Mouse (Mus musculus) midbrain, embryonic 13.5 days (tissue): Measurements from ENCODE around the gene Rap1gap2. TPM values are rescaled to one million over a fixed set of nuclear protein-coding genes. Genes with fewer than 3 reads are reported as not detected.

Experiments
- ATAC-seq: fragments of 200-750 bp; cut with Nextera tagmentation; 2 replicates; pipeline ENCODE4 v1.8.0; 2017; ENCODE audit warnings: mild to moderate bottlenecking, moderate TSS enrichment, moderate library complexity
- H3K27ac ChIP-seq: fragments of 300-500 bp; sonication (generic); 2 replicates; pipeline ENCODE4 v1.5.1; 2015; ENCODE audit warnings: inconsistent platforms, mild to moderate bottlenecking, moderate library complexity
- H3K27me3 ChIP-seq: fragments of 300-500 bp; sonication (generic); 2 replicates; pipeline ENCODE4 v1.6.1; 2015; ENCODE audit warnings: mild to moderate bottlenecking, inconsistent platforms
- H3K36me3 ChIP-seq: fragments of 300-500 bp; sonication (generic); 2 replicates; pipeline ENCODE4 v1.6.1; 2015; ENCODE audit warnings: mild to moderate bottlenecking, inconsistent platforms
- H3K4me1 ChIP-seq: fragments of 300-500 bp; sonication (generic); replicated peaks from 2 replicates; pipeline ENCODE4 v1.6.1; 2015; ENCODE audit warnings: inconsistent platforms
- H3K4me2 ChIP-seq: fragments of 300-500 bp; sonication (generic); replicated peaks from 2 replicates; pipeline ENCODE4 v1.6.1; 2015; ENCODE audit warnings: moderate library complexity, mild to moderate bottlenecking, inconsistent platforms
- H3K4me3 ChIP-seq: fragments of 300-500 bp; sonication (generic); replicated peaks from 2 replicates; pipeline ENCODE4 v1.5.1; 2015; ENCODE audit warnings: mild to moderate bottlenecking, inconsistent platforms
- H3K9ac ChIP-seq: fragments of 300-500 bp; sonication (generic); replicated peaks from 2 replicates; pipeline ENCODE4 v1.6.1; 2015; ENCODE audit warnings: mild to moderate bottlenecking, inconsistent platforms
- H3K9me3 ChIP-seq: fragments of 300-500 bp; sonication (generic); 2 replicates; pipeline ENCODE4 v1.6.1; 2016; ENCODE audit warnings: mild to moderate bottlenecking, inconsistent platforms
- WGBS: fragments of 180-500 bp; shearing (Covaris S2); methylation state at CpG from one replicate; pipeline ENCODE4 v1.1.7; 2015; 5-methylcytosine and 5-hydroxymethylcytosine counted together
- polyA plus RNA-seq: library from polyadenylated mRNA; unstranded; fragments of >200 nt; fragmentation: Nextera tagmentation; extraction: Ambion mirVana; gene quantifications from 2 replicates; pipeline ENCODE4 v1.2.1, GENCODE M21; 2015

Gene Rap1gap2
- polyA plus RNA-seq, 1 experiment from 2014 or later, result 7.3 TPM

DNA sequence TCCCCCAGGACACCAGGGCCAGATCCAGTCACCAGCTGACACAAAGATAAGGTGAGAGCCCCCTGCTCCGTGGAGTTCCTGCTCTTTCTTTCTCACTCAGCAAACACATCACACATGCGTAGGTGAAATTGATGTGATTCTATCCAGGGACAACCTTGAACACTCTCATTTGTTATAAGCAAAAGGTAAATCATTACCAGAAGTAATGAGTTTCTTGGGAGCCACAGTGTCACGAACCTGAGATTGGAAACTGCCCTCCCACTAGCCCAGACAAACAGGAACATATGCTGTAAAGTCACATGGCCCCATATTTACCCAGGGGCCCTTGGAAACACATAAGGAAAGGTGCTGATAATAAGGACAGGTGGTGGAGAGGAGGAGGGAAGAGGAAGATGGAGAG lies 122.8 kb downstream of the Rap1gap2 start:
- 69% methylated on average over 3 of the region's 3 CpGs for WGBS
- Histone ChIP-seq H3K9ac (no peak overlapping the region), H3K27me3 (no peaks in the 10 kb centered on the region), H3K27ac (no peak overlapping the region), H3K36me3 (no peaks in the 10 kb centered on the region), H3K4me3 (no peak overlapping the region), H3K9me3 (no peaks in the 10 kb centered on the region), H3K4me1 (no peaks in the 10 kb centered on the region), H3K4me2 (no peak overlapping the region)
- ATAC-seq, result no peak

DNA sequence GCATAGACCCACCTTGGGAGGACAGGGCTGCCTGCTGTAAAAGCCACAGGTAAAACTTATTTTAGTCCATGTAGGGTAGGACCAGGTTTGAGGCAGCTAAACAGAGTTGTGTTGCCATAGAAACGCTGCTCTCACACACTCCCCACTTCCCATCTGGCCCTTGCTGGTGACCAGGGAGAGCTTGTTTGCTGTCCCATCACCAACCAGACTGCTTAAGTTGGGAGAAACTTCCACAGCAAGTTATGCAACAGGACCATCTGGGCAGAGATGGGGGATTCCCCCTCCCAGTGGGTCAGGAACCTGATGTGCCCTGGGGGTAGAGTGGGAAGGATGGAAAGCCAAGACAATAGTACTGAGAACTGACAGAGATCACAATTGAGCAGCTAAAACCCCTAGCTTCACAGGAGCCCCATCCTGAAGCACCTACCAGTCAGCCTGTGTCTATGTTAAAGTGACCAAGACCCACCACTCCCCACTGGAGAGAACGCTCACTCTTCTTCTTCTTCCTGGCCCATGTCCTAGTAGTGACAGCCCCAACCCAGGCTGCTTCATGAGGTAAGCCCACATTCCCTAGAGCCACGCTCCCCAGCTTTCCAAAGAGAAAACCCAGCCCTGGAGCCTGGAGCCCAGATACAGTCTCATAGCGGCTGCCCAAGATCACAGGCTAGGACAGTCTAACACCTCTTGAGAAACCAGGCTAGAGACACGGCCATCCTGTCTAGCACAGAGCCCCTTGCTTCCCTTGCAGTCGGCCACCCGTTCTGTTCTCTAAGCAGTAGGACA lies 125.1 kb downstream of the Rap1gap2 start:
- H3K9ac ChIP-seq, result no peak overlapping the region
- no peaks in the 10 kb centered on the region for H3K36me3 ChIP-seq
- H3K4me1 ChIP-seq, result 0 out of 2 replicates have a peak, but pooled peaks cover 5% of the 10 kb centered on the region
- H3K27me3 ChIP-seq, result no peaks in the 10 kb centered on the region
- H3K9me3 ChIP-seq, result no peaks in the 10 kb centered on the region
- H3K27ac ChIP-seq, result no peak overlapping the region
- ATAC-seq, result no peak
- no peak overlapping the region for H3K4me2 ChIP-seq
- no peak overlapping the region for H3K4me3 ChIP-seq
- 96% methylated on average over 7 of the region's 7 CpGs for WGBS

DNA sequence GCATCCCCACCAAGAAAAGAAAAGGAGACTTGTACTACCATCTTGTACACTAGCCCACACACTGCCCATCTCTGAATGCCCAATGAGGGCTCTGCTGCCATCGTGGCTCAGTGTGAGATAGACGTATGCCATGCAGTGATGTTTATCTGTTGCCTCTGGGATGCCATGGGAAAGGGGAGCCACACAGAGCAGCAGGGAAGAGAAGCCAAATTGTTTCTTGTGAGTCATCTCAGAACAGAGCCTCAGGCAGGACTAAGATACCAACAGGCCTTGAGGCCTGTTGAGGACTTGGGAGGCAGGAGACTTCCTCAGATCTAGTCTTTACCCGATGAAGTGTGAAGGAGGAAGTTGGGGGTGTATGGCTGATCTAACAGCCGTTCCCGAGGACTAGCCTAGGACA lies 126.8 kb downstream of the Rap1gap2 start:
- Histone ChIP-seq H3K9me3 (no peaks in the 10 kb centered on the region), H3K4me2 (no peak overlapping the region), H3K4me3 (no peak overlapping the region), H3K9ac (no peak overlapping the region), H3K27me3 (no peaks in the 10 kb centered on the region), H3K27ac (no peak overlapping the region), H3K36me3 (no peaks in the 10 kb centered on the region), H3K4me1 (peaks cover 12% of the 10 kb centered on the region; the same call in 1 of the 2 replicates)
- no peak for ATAC-seq
- 92% methylated on average over 5 of the region's 5 CpGs for WGBS

DNA sequence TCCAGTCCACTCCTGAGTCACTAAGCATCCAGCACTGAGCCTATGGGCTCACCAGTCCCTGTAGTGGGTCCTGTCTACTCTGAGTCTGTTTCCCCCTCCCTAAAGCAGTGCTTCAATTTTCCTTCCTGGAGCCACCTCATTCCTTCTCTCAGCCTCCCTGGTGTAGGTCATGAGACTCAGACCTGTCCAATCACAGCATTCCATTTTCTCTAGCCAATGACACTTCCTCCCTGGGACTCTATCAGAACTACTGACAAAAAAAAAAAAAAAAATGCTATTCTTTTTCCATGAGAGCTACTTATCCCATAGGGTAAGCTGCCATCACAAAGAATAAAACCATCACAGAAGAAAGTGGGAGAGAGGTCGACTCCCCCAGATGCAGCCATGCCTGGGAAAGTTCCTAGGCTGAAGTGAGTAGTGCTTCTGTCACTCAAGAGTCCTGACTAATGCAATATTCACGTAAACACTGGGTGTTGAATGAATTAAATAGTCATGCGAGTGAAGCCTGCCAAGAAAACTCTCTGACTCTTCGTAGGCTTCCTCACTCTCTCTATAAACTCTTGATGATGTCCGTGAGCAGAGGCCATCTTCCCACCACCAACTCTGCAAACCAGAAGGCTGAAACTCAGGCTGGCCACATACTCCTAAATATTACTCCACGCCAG lies 127.4 kb downstream of the Rap1gap2 start:
- no peak overlapping the region for H3K4me3 ChIP-seq
- H3K9ac ChIP-seq, result no peak overlapping the region
- no peaks in the 10 kb centered on the region for H3K9me3 ChIP-seq
- H3K4me2 ChIP-seq, result no peak overlapping the region
- no peak overlapping the region for H3K27ac ChIP-seq
- H3K4me1 ChIP-seq, result peaks cover 12% of the 10 kb centered on the region; the same call in 1 of the 2 replicates
- H3K27me3 ChIP-seq, result no peaks in the 10 kb centered on the region
- no peak for ATAC-seq
- WGBS, result 80% methylated on average over 6 of the region's 6 CpGs
- no peaks in the 10 kb centered on the region for H3K36me3 ChIP-seq

DNA sequence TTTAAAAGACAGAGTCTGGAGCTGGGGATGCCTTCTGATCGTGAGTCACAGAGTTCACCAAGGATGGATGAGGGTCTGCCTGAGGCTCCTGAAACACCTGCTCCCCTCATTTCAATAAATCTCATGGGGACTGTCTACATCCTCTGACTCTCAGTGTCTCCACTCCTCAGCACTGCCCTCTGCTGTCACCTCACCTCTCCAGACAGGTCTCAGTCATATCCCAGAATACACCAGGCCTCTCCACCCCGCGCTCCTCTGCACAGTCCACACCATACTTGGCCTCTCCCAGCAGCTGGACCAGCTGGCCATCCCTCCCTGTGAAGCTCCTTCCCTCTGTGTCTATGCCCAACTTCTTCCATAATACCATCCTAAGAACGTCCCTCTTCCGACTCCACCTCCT lies 128.9 kb downstream of the Rap1gap2 start:
- H3K9ac ChIP-seq, result no peak overlapping the region
- no peak overlapping the region for H3K27ac ChIP-seq
- ATAC-seq, result no peak
- peaks cover 12% of the 10 kb centered on the region; the same call in 1 of the 2 replicates for H3K4me1 ChIP-seq
- H3K4me3 ChIP-seq, result no peak overlapping the region
- no peaks in the 10 kb centered on the region for H3K36me3 ChIP-seq
- H3K9me3 ChIP-seq, result no peaks in the 10 kb centered on the region
- H3K4me2 ChIP-seq, result no peak overlapping the region
- no peaks in the 10 kb centered on the region for H3K27me3 ChIP-seq
- WGBS, result 74% methylated on average over 5 of the region's 5 CpGs

DNA sequence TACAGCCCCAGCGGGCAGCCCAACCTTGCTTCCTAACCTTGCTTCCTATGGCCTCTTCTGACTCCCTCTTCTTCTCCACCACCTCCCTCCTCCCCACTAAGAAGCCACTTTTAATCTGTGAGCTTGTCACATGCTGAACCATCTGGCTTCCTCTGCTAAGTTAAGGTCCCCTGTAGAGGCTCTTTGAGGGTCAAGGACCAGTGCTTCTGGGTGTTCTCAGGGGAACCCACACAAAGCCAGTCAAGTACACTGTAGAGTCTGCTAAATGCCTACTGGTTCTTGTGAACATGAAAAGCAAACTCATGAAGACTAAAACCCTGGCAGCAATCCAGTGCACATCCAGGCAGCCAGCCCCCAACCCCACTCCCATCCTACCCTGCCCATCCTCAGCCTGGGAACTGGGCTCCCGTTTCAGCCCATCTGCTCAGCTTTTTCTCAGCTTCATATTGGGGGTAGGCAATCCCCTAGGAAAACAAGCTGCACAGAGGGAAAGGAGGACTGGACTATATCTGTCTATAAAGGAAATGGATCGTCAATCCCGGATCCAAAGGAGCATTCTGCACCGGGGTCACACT lies 130.9 kb downstream of the Rap1gap2 start:
- peak; percentile 58; the same call in 1 of the 2 replicates for ATAC-seq

DNA sequence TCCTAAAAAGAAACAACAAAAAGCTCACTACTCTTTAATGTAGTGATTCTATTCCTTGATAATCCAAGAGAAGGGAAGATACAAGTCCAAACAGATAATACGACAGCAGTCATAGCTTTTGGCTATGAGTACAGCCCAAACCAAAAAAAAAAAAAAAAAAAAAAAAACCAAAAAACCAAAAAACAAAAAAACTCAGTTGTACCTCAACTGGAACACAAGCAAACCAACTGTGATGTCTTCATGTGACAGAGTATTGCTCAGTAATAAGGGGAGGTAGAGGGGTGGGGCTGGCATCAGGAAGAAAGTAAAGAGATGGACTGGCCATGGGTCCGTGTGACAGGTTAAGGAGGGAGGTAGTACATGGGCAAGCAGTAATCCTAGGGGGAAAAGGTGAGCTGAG lies 131.8 kb downstream of the Rap1gap2 start:
- Histone ChIP-seq H3K4me2 (no peak overlapping the region), H3K9me3 (no peaks in the 10 kb centered on the region), H3K9ac (no peak overlapping the region), H3K27me3 (no peaks in the 10 kb centered on the region), H3K36me3 (no peaks in the 10 kb centered on the region), H3K27ac (no peak overlapping the region), H3K4me3 (no peak overlapping the region), H3K4me1 (peaks cover 12% of the 10 kb centered on the region; the same call in 1 of the 2 replicates)
- ATAC-seq, result no peak
- WGBS, result 82% methylated on average over 2 of the region's 2 CpGs

More for the DNA sequence above, 130.9 kb downstream of the Rap1gap2 start:
- no peaks in the 10 kb centered on the region for H3K27me3 ChIP-seq
- H3K27ac ChIP-seq, result no peak overlapping the region
- H3K4me3 ChIP-seq, result no peak overlapping the region
- H3K9me3 ChIP-seq, result no peaks in the 10 kb centered on the region
- H3K9ac ChIP-seq, result no peak overlapping the region
- 83% methylated on average over 5 of the region's 5 CpGs for WGBS
- H3K4me1 ChIP-seq, result peaks cover 12% of the 10 kb centered on the region; the same call in 1 of the 2 replicates
- no peaks in the 10 kb centered on the region for H3K36me3 ChIP-seq
- H3K4me2 ChIP-seq, result no peak overlapping the region

DNA sequence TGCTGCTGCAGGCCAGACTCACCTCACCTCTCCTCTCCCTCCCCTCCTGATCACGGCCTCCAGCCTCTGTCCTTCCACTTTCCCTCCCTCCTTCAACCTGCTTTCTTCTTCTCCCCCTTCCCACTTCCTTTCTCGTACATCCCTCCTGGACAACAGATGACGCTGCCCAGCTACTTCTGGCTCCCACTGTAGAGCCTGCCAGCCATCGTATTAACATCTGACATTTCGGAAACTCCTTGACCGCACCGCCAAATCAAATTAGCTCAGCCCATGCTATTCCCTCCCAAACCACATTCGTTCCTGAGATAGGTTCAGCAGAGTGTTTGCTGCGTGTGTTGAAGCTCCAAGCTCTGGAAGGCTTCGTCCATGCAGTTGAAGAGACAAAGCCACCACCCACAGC lies 138.0 kb downstream of the Rap1gap2 start:
- no peak overlapping the region for H3K9ac ChIP-seq
- H3K4me1 ChIP-seq, result peaks cover 11% of the 10 kb centered on the region
- H3K27ac ChIP-seq, result no peak overlapping the region
- H3K27me3 ChIP-seq, result no peaks in the 10 kb centered on the region
- 78% methylated on average over 10 of the region's 10 CpGs for WGBS
- no peak for ATAC-seq
- H3K4me2 ChIP-seq, result no peak overlapping the region
- H3K36me3 ChIP-seq, result no peaks in the 10 kb centered on the region
- H3K4me3 ChIP-seq, result no peak overlapping the region
- H3K9me3 ChIP-seq, result no peaks in the 10 kb centered on the region

DNA sequence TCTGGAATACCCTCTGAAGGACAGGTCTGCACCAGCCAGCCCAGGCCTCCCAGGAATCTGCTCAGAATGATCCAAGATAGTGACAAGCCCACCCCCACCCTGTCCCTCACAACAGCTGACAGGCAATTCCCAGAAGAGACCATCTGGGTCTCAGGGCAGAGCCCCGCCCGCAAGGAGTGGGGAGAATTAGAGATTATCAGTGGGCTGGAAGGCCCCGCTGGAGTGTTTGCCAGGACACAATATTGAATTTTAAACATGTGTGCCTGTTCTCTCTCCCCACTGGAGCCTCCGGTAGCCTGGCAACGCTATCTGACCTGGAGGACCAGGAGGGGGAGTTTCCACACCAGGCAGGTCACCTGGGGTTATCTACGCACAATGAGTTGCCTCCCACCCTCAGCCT lies 142.5 kb downstream of the Rap1gap2 start:
- no peak overlapping the region for H3K4me3 ChIP-seq
- no peaks in the 10 kb centered on the region for H3K36me3 ChIP-seq
- H3K27ac ChIP-seq, result peak overlapping the region; percentile 77
- H3K9me3 ChIP-seq, result no peaks in the 10 kb centered on the region
- no peaks in the 10 kb centered on the region for H3K27me3 ChIP-seq
- ATAC-seq, result peak; percentile 79
- H3K9ac ChIP-seq, result 0 out of 2 replicates have a peak overlapping the region, but pooled peaks have one; percentile 3
- H3K4me2 ChIP-seq, result no peak overlapping the region
- WGBS, result 16% methylated on average over 6 of the region's 6 CpGs
- peaks cover 26% of the 10 kb centered on the region for H3K4me1 ChIP-seq

DNA sequence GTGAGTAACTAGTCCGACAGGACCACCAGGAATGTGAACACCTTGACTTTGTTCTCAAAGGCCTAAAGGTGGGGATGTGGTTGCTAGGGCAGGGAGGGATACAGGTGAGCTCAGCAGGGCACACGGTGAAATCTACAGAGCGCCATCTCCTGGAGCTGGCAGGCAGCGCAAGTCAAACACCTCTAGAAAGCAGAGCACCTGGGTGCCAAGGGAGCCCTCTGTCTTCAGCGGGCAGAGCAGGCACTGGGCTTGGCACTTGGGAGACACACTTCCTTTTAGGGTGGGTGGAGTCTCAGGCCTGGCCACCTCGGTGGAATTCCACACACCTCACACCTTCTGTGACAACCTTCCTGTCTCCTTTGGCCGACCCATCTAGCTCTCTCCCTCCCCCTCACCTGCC lies 145.0 kb downstream of the Rap1gap2 start:
- ATAC-seq, result no peak
- H3K9me3 ChIP-seq, result no peaks in the 10 kb centered on the region
- WGBS, result 42% methylated on average over 7 of the region's 7 CpGs
- H3K4me1 ChIP-seq, result peaks cover 26% of the 10 kb centered on the region
- H3K27ac ChIP-seq, result no peak overlapping the region
- H3K9ac ChIP-seq, result no peak overlapping the region
- H3K4me3 ChIP-seq, result no peak overlapping the region
- H3K4me2 ChIP-seq, result no peak overlapping the region
- no peaks in the 10 kb centered on the region for H3K27me3 ChIP-seq
- no peaks in the 10 kb centered on the region for H3K36me3 ChIP-seq

DNA sequence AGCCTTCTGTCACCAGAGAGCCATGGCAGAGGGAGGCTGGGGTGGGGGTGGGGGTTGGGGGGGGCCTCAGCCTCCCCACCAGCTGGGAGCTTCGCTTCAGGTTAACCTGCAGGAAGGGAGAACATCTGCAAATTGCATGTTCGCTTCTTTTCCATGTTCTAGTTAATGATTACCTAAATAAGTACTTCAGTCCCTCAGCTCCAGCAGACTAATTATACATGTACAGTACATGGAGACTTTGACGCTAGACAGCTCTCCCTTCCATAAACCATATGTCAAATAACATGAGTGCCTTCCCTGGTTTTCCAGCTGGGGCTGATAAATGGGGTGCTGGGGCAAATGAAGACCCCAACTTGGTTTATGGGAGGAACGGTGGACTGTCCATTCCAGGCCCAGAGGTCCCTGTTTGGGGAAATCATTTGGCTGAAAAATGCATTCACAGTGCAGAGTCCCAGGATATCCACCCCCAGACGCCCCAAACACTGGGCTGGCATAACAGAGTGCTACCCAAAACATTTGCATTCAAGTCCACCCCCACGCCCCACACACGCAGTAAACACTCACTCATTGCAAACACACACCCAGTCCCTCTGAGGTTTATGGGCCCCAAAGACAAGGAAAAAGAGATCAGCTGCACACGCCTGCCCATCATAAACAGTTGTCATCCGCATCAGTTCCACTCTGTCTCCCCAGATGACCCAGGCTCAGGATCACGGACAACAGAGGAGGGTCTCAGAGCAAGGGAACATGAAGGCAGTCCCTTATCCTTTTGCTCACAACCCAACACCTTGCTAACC lies 146.3 kb downstream of the Rap1gap2 start:
- ATAC-seq, result no peak

More for the DNA sequence above, 146.3 kb downstream of the Rap1gap2 start:
- Histone ChIP-seq H3K9me3 (no peaks in the 10 kb centered on the region), H3K4me2 (no peak overlapping the region), H3K36me3 (no peaks in the 10 kb centered on the region), H3K9ac (no peak overlapping the region), H3K27ac (no peak overlapping the region), H3K4me3 (no peak overlapping the region), H3K27me3 (no peaks in the 10 kb centered on the region), H3K4me1 (peaks cover 26% of the 10 kb centered on the region)
- WGBS, result 78% methylated on average over 10 of the region's 10 CpGs
